Mouse (Mus musculus) cerebellum, adult 2 months (tissue): ENCODE results near the gene Foxp1. TPM values are rescaled to one million over a fixed set of nuclear protein-coding genes. Genes with fewer than 3 reads are reported as not detected.

Experiments used
- DNase-seq, 2 experiments: peaks; one replicate each; pipeline ENCODE4 v3.0.0; 2021
- H3K27ac ChIP-seq: fragments of 200-500 bp; 2 replicates; pipeline ENCODE4 v1.5.1; 2012; ENCODE audit warnings: low read length, control low read depth, inconsistent platforms; ENCODE audit not compliant: insufficient read depth
- H3K27me3 ChIP-seq: fragments of 200-500 bp; 2 replicates; pipeline ENCODE4 v1.6.1; 2012; ENCODE audit warnings: inconsistent platforms, mild to moderate bottlenecking, low read length, moderate library complexity; ENCODE audit not compliant: control insufficient read depth, insufficient read depth
- H3K4me1 ChIP-seq: fragments of 200-500 bp; 2 replicates; pipeline ENCODE4 v1.6.1; 2011; ENCODE audit warnings: low read length; ENCODE audit not compliant: control insufficient read depth, insufficient read depth
- H3K4me3 ChIP-seq: fragments of 200-500 bp; replicated peaks from 2 replicates; pipeline ENCODE3; 2011; ENCODE audit warnings: mild to moderate bottlenecking, low read depth, low read length, control low read depth; ENCODE audit not compliant: insufficient read depth
- CTCF ChIP-seq: fragments of 200-500 bp; IDR thresholded peaks from 2 replicates; pipeline ENCODE4 v1.5.1; 2011; ENCODE audit warnings: low read depth, mild to moderate bottlenecking, control low read depth, low read length, moderate library complexity, borderline replicate concordance; ENCODE audit not compliant: insufficient read depth
- POLR2A ChIP-seq: fragments of 200-500 bp; IDR thresholded peaks from 2 replicates; pipeline ENCODE4 v1.6.1; 2011; ENCODE audit warnings: low read length, control low read depth, borderline replicate concordance; ENCODE audit not compliant: insufficient read depth
- WGBS: fragments of 180-500 bp; shearing (Covaris S2); methylation state at CpG from one replicate; pipeline ENCODE4 v1.1.7; 2018; 5-methylcytosine and 5-hydroxymethylcytosine counted together
- polyA plus RNA-seq: library from polyadenylated mRNA; depleted of rRNA; stranded (reverse); fragments of >200 nt; gene quantifications from 2 replicates; pipeline ENCODE4 v1.2.3, GENCODE M21; 2012

Gene Foxp1
- polyA plus RNA-seq, 1 experiment: 21.0 TPM

GRCm38 (mm10) chr6:99402370-99402769 is 120.2 kb downstream of the Foxp1 start:
- Histone ChIP-seq H3K4me3 (no peak overlapping the region), H3K27me3 (no peaks in the 10 kb centered on the region), H3K4me1 (no peaks in the 10 kb centered on the region), H3K27ac (no peak overlapping the region)
- WGBS: 88% methylated on average over 3 of the region's 3 CpGs
- DNase-seq: no peak
- TF ChIP-seq POLR2A: no peak
- no peak for TF ChIP-seq CTCF

DNA sequence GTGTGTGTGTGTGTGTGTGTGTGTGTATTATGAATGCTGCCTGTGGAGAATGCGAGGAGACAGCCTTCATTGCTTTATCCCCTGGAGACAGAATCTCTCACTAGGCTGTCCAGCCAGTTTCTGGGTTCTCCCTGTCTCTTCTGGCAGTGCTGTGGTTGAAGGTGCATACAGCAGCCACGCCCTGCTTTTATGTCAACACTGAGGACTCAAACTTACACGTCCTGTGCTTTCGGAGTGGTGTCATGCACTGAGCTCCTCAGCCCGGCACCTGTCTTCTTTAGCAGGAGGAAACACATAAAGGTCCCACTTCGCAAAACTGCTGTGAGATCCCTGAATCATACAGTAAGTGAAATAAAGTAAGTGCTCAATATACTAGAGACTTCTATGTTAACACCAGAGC is 120.7 kb downstream of the Foxp1 start:
- TF ChIP-seq CTCF: no peak
- no peak for TF ChIP-seq POLR2A
- Histone ChIP-seq H3K4me3 (no peak overlapping the region), H3K27me3 (no peaks in the 10 kb centered on the region), H3K27ac (no peak overlapping the region), H3K4me1 (no peaks in the 10 kb centered on the region)
- 93% methylated on average over 6 of the region's 6 CpGs for WGBS
- no peak for DNase-seq

GRCm38 (mm10) chr6:99401211-99401610 is 121.3 kb downstream of the Foxp1 start:
- H3K27me3 ChIP-seq: no peaks in the 10 kb centered on the region
- WGBS: 57% methylated on average over 2 of the region's 2 CpGs
- H3K4me3 ChIP-seq: no peak overlapping the region
- no peaks in the 10 kb centered on the region for H3K4me1 ChIP-seq
- H3K27ac ChIP-seq: no peak overlapping the region
- TF ChIP-seq POLR2A (no peak), CTCF (no peak)
- no peak for DNase-seq

DNA sequence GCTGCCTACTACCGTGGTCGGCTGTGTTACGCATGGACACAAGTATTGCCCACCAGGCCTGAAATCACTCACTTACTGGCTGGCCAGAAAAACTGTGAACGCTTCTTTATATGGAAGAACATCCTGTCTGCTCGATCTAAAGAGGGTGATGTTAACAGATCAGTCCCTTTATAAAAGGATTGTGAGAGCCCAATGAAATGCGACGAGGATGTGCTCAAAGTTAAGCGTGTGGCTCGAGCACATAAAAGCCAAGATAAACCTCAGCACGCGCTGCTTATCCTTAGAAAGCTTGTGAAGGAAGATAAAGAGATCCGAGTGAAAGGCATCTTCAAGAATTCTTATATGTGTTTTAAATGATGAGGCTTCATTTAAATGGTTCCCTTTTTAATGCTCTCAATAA is 126.8 kb downstream of the Foxp1 start:
- no peaks in the 10 kb centered on the region for H3K27me3 ChIP-seq
- no peaks in the 10 kb centered on the region; the same call in 1 of the 2 replicates for H3K4me1 ChIP-seq
- H3K4me3 ChIP-seq: no peak overlapping the region
- no peak for DNase-seq
- TF ChIP-seq POLR2A (no peak), CTCF (no peak)
- WGBS: 85% methylated on average over 12 of the region's 12 CpGs
- H3K27ac ChIP-seq: no peak overlapping the region

GRCm38 (mm10) chr6:99394801-99395200 is 127.7 kb downstream of the Foxp1 start:
- no peak for DNase-seq
- Histone ChIP-seq H3K27me3 (no peaks in the 10 kb centered on the region), H3K27ac (no peak overlapping the region), H3K4me3 (no peak overlapping the region), H3K4me1 (no peaks in the 10 kb centered on the region; the same call in 1 of the 2 replicates)
- TF ChIP-seq POLR2A: no peak
- TF ChIP-seq CTCF: no peak
- 78% methylated on average over 5 of the region's 5 CpGs for WGBS

- no peaks in the 10 kb centered on the region; the same call in 1 of the 2 replicates for H3K4me1 ChIP-seq
- DNase-seq: no peak
- no peak overlapping the region for H3K27ac ChIP-seq
- no peaks in the 10 kb centered on the region for H3K27me3 ChIP-seq
- WGBS: 94% methylated on average over 6 of the region's 6 CpGs
- no peak overlapping the region for H3K4me3 ChIP-seq
- TF ChIP-seq POLR2A (no peak), CTCF (no peak)
Measured at GRCm38 (mm10) chr6:99392484-99392883, 130.0 kb downstream of the Foxp1 start.

- no peaks in the 10 kb centered on the region; the same call in 1 of the 2 replicates for H3K4me1 ChIP-seq
- 87% methylated on average over 19 of the region's 19 CpGs for WGBS
- TF ChIP-seq CTCF: no peak
- no peak for TF ChIP-seq POLR2A
- no peak overlapping the region for H3K27ac ChIP-seq
- DNase-seq: no peak
- H3K27me3 ChIP-seq: no peaks in the 10 kb centered on the region
- no peak overlapping the region for H3K4me3 ChIP-seq
Measured at GRCm38 (mm10) chr6:99388741-99389675, 133.5 kb downstream of the Foxp1 start.

GRCm38 (mm10) chr6:99388023-99388422 is 134.5 kb downstream of the Foxp1 start:
- WGBS: 95% methylated on average over 5 of the region's 5 CpGs
- TF ChIP-seq POLR2A (no peak), CTCF (no peak)
- Histone ChIP-seq H3K4me1 (no peaks in the 10 kb centered on the region; the same call in 1 of the 2 replicates), H3K27me3 (no peaks in the 10 kb centered on the region), H3K27ac (no peak overlapping the region), H3K4me3 (no peak overlapping the region)
- DNase-seq: no peak
